Mouse (Mus musculus): ENCODE measurements around the gene Naif1.

Naif1 gene

DNA sequence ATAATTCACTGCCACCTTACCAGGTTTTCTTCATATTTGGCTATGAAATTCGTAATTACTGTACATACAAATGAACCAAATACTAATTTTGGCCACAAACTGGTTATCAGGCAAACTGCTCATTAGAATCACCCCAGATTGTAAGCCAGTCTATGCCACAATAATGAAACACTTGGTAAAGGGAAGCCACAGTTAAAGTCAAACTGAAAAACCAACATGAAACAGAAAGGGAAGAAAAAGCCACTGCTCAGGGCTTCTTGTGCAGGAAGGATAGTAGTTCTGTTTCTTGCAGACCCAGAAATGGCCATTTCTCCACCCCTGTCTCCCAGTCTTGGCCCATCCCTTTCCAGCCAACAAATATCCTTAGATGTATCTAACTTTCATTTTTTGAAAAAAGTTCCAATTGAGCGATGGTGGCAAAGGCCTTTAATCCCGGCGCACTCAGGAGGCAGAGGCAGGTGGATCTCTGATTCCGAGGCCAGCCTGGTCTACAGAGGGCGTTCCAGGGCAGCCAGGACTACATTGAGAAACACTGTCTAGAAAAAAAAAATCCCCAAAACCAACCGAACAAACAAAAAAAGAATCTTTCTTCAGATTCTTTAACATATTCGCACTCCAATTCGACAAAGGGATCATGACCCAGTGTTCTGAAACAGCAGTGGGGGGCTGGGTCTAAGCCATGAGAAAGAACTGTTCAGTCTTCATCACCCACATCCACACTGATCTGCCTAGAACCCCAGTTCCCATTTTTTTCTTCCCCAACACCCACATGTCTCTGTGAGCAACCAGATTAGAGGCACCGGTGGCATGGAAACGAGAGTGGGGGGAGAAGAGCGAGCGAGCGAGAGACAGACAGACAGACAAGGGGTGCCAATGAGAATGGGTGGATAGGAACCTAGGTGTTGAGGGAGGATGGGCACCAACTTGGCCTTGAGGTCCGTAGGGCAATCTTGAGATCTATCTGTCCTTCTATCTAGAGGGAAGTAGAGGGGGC, at the start of gene Naif1:
Gene Naif1 (plus strand): TSS at position 697 of the 994 bp plus-strand sequence.
- DNase-seq (ENCODE audit: low read depth, low spot score), result peak; percentile 61

DNA sequence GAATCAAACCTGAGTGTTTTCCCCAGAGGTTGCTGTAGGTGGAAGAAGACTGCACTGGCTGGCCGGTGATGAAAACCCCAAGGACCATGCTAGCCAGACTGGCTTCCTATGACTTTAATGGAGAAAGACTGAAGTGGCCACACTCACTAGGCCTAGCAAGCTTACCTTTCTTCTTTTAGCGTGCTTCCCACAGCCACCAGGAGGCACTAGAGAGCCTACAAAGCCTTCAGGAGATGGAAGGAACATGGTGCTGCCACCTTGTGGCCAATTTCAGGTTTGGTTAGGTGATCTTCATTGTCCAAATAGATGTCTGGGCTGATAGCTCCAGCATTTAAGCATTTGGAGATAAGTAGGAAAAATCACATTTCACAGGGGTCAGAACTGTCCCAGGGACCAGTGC, 45.6 kb upstream of the Naif1 start:
- peak; percentile 93 for DNase-seq (ENCODE audit: low read depth, low spot score)

DNA sequence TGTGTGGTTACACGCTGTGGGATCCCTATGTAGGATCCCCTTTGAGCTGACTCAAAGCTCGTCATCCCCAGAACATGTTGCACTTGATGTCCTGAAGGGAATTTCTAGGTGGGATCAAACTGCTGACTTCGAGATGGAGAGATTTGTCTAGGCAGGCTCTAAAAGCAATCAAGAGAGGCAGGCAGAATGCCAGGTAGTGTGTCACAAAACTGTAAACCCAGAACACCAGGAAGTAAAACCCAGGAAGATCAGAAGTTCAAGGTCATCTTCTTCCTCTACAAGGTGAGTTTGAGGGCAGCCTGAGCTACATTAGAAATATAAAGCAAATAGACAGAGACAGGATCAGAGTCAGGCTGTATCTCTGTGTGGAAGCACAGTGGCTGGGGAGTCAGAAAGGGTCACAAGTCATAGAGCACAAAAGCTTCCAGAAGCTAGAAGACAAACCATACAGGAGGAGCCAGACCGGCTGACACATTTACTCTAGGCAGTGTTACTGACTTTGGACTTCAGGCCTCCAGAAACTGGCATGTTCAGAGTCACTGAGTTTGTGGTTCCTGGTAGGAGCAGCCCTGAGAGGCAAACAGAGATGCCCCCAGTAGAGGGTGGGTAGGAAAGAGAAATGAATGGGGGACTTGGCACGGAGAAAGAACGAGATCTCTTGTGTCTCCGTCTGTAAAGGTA, 43.0 kb upstream of the Naif1 start:
- DNase-seq (ENCODE audit: low read depth, low spot score), result no peak

DNA sequence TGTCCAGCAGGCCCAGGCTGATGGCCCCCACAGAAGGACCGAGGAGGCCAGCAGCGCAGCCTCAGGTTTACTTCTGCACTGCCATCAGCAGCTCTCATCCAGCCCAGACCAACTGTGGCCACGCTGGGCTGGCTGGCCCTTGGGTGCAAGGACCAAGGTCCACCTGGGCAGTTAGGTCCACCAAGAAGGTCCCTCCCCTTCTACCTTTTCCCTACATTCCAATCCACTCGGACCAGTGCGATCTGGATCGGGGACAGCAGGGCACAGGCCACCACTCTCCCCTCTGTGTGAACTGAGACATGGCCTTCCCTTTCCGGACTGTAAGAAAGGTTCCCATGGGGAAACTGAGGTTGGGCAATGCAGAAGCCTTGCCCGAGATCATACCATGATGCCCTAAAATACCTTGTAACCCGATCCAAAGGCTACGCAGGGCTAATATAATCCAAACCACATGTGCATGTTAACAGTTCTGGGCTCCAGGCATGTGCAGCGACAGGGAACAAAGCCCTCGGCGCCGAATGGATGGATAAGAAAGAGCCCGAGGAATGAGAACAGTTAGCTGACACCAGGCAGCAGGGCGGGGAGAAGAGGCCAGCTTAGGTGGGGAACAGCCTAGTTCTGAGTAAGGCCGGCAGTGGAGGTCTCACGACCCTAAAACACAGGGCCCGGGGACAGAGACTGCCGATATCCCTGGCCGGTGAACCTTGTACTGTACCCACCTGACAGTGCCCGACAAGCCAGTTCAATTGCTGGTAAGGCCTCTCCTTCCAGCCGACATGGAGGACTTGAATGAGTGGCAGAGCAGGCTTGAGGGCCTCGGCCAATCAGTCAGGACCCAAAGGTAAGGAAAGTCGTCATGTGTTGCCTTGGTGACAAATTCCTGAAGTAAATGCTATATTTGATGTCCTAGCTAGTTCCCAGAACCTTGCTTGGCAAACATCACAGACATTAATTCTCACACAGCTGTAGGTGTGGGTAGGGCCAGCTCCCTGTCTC, 41.5 kb upstream of the Naif1 start:
- no peak for DNase-seq (ENCODE audit: low read depth, low spot score)

DNA sequence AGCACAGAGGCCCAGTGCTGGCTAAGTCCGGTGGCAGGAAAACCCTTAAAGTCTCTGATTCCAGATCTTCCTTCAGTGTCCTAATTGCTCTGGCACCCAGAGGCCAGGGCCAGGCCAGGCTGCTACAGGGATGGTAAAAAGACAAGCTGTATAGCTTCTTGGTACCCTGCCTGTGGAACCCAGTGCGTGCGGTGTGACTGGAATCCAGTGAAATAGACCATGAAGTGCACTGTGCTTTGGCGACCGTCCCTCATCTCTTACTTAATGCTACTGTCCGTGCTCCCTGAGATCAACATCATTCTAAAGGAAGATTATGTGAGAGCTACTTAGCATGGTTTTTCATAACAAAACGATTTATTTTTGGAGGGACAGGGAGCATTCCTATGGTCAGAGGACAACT, 38.9 kb upstream of the Naif1 start:
- DNase-seq (ENCODE audit: low read depth, low spot score), result no peak

DNA sequence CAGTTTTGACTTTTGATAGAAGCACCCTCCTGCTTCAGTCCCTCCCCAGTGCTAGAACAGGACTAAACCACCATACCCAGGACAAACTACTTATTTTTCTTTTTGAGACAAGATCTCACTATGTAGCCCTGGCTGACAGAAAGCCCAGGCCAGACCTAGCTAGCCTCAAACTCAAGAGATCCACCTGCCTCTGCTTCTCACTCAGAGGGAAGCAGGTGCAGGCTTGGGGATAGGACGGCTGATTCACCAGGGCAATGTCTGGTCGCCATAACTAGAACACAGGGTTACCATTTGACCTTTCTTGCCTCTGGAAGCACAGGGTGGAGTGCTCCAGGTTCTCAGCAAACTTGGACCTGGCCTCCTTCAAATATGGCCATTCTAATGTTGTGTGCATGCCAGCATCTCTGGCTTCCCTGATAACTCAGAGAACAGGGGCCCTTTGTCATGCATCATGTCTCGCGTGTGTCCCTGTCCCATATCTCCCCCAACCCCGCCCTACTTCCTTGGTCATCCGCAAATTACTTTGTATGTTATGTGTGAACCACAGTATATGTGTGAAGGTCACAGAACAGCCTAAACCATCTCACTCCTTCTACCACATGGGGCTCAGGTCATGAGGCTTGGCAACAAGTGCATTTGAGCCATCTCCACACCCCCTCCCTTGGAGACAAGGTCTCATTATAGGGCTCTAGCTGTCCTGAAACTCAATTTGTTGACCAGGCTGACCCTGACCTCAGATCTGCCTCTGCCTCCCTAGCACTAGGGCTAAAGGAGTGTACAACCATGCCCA, 37.3 kb upstream of the Naif1 start:
- no peak for DNase-seq (ENCODE audit: low read depth, low spot score)

DNA sequence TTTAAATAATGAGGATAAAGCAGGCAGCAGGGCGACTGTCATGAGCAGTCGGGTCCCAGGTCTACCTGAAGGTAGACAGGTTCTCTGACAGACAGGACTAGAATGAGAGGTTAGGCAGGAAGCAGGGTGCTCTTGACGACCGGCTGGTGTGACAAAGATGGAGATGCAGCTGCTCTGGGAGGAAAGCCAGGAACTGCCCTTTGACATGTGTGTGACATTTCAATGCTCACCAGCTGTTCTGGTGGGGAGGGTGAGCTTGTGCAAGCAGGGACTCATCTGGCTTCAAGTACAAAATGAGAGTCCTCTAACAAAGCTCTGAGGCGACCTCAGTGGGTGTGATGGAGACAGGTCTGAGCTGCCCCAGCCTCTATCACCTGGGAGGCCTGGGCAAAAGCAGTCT, 36.3 kb upstream of the Naif1 start:
- DNase-seq (ENCODE audit: low read depth, low spot score), result no peak

DNA sequence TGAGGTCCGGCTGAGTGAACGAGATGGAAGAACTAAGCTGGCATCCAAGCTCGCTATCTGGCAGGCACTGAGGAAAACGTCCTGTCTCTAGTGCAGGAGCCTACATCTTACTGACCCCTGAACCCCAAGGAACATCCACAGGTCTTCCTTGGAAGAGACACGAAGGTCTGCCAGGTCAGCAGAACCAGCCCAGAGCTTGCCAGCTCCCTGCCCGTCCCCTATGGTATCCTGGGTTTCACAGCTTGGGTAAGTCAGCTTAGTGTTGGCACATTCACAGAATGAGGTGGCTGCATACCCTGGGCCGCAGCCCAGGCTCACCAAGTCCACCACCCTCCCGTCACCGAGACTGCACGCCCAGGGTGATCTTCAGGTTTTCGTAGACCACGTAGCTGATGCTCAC, 34.5 kb upstream of the Naif1 start:
- no peak for DNase-seq (ENCODE audit: low read depth, low spot score)

DNA sequence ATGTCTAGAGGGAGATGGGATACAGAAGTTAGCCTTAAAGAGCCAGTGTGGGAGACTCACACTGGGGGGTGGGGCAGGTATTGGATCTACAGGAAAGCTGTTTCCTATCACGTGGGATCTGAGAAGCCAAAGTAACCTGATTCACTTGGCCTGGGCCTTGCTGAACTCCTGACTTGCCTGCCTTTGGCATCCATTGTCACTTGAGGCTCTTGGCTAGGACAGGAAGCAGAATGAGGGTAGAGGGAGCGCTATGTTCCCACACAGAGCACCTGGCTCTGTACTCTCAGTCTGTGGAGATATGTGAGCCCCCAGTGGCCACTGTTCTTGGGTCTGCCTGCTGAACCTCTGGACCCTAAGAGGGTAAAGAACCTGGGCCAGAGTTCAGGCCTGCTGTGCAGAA, 33.7 kb upstream of the Naif1 start:
- DNase-seq (ENCODE audit: low read depth, low spot score), result no peak

DNA sequence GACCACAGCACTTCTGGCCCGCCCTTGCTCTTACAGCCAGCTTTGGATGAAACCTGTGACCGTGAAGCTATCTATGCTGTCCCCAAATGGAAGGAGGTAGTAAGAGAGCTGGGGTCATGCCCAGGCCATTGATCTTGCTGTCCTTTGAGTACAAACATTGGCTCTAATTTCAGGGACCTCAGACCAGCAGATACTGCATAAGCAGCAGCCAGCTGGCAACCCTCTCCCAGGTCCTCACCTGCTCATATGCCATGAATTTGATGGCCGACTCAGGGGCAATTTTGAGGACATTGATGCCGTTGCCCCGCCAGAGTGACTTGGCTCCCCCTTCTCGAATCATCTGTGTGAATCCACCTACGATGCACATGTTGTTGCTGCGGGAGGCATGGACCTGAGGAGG, 32.8 kb upstream of the Naif1 start:
- DNase-seq (ENCODE audit: low read depth, low spot score), result no peak

DNA sequence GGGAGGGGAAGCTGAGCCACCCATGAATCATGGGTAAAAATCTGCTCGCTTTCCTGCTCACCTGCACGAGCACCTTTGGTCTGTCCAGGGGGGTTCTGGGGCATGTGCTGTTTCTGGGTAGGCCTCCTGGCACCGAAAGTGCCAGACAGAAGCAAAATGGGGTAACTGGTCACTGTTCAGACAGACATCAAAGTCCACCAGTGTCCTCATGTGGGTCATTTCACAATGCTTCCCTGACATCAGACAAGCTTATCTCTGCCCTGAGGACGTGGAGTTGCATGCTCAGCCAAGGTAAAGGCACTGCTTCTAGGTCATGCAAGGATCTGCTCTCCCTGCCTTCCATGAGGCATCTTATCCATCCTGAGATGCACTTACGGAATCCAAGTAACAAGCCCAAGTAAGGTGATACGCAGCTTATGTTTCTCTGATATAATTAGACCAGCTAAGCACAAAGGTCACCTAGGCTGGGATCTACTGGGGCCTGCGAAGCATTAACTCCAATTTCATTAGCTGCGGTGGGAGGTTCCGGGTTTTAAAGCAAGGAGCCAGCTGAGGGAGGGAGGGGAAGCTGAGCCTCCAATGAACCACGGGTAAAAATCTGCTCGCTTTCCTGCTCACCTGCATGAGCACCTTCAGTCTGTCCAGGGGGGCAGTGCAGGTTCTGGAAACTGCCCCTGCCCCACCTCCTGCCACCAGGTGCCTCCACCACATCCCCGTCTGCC, 31.7 kb upstream of the Naif1 start:
- no peak for DNase-seq (ENCODE audit: low read depth, low spot score)

DNA sequence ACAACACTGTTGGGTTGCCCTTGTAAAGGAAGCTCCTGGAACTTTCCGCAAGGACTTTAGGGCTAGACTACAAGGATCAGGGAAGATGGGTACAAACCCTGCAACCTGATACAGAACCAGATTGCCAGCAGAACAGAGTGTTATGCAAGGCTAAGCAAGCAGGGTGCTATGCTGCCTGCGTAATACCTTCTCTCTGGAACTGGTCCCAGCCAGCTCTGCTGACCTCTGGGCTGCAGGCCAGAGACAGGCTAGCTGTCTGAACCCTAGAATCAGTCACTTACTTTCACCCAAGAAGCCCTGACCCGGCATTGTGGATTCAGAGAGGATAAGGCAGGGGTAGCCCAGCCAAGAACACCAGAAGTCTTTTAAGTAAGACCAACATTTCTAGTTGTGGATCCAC, 30.9 kb upstream of the Naif1 start:
- DNase-seq (ENCODE audit: low read depth, low spot score), result no peak

DNA sequence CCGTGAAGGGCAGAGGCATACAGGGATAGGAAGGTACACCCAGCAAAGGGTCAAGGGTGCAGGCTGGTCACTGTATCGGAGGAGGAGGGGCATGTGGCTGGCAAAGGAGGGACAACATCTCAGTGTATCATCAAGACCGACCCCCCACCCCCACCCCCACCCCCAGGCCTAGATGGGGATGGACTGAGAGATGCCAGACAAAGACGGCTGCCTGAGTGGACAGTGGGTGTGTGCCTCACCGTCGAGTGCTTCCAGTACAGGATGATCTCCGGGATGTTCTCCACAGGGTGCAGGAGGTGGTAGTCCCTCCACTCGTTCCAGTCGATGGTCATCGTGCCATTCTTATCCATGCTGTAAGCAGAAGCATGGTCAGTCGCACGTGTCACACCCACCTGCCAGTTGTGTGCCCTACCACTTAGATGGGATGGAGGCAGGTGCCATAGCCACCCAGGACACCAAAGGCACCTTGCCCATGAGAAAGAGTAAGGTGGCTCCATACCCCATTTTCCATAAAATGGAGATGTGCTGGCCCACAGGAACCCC, 30.1 kb upstream of the Naif1 start:
- DNase-seq (ENCODE audit: low read depth, low spot score), result no peak

DNA sequence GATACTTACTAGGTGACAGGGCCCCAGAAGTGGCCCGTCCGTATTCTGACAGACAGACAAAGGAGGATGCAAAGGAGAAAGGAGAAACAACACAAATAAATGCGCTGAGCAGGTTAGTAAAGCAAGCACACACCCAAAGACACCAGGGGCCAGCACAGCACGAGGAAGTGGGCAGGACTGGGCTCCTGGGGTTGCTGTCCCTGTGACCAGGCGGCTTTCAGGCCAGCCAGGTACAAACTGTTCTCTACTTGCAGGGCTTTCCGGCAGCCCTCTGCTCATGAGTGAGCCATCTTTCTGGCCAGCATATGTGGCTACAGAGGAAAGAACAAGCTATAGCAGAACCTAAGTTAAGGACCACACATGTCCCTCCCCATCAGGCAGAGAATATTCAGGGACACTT, 29.6 kb upstream of the Naif1 start:
- no peak for DNase-seq (ENCODE audit: low read depth, low spot score)

DNA sequence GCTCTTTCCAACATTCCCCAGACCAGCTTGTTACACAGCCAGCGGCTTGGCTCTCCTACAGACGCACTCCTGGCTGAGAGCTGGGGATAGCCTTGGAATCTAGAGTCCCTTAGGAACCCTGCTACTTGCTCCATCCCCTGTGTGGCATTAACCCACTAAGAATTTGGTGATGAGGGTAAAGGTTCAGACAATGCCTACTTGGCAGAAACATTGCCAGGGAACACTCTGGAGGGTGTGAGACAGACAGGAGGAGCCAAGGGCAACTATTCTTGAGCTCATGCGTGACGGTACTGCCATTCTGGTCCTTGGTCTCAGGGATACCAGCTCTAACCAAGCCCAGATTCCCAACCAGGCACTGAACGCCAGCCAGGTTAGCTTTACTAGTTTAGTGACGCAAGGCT, 28.4 kb upstream of the Naif1 start:
- no peak for DNase-seq (ENCODE audit: low read depth, low spot score)

DNA sequence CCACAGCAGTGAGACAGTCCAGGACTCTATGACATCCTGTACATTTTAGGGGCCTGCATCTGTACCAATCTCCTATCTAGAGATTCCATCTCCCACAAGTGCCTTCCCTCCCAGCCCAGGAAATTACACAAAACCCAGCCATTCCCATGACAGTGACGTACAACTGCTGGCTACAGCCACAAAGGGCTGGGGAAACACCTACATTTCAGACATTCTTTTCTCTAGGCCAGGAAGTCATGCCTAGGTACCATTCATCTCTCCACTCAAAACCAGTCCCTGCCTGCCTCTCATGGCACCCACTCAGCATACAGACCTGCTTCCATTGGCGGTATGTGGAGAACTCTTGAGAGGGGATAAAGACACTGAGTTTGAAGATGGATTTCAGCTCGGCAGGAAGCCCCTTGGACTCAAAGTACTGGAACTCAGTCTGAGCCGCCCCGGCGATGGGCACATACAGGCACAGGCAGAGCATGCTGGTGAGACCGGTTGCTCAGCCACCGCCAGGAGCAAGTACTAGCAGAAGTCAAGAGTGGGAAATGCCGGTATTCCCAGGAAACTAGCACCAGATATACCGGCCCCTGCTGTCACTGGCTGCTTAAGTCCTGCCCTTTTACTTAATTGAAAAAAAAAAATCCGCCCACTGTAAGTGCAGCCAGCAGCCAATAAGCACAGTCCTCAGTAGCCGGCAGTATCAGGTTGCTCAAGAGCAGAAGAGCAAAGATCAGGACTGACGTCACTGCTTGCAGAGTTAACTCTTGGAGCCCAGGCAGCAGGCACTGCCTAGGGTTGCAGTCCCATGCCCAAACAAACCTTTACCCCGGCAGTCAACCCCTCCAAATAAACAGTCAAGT, 26.6 kb upstream of the Naif1 start:
- DNase-seq (ENCODE audit: low read depth, low spot score), result no peak

DNA sequence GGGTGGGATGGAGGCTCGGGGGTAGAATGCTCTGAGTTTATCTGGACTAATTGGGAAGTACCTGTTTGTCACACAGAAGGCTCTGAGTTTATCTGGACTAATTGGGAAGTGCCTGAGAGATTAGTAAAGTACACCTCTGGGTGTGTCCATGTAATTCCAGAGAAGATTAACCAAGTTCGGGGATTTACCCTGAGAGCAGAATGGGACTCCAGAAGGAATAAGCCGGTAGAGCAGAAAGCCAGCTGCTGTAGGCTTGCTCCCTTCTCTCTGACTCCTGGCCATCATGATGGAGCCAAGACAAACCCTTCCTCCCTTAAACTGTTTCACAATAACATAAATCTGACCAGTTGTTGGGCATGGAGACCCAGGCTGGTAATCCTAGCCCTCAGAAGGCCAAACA, 25.5 kb upstream of the Naif1 start:
- no peak for DNase-seq (ENCODE audit: low read depth, low spot score)

DNA sequence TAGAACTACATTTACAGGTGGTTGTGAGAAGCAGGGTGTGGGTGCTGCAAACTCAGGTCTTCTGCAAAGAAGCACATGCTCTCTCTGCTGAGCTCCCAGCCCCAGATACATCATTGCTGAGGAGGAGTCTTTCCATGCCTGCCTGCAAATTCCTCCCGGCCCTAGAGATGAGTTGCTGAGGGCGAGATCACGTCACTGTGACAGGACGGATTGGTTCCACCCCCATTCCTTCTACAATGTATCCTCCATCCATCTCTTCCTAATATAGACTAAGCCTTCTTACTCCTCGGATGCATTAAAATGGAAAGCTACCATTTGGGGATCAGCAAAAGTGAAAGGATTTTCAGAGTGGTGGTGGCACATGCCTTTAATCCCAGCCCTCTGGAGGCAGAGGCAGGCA, 24.7 kb upstream of the Naif1 start:
- peak; percentile 62 for DNase-seq (ENCODE audit: low read depth, low spot score)

DNA sequence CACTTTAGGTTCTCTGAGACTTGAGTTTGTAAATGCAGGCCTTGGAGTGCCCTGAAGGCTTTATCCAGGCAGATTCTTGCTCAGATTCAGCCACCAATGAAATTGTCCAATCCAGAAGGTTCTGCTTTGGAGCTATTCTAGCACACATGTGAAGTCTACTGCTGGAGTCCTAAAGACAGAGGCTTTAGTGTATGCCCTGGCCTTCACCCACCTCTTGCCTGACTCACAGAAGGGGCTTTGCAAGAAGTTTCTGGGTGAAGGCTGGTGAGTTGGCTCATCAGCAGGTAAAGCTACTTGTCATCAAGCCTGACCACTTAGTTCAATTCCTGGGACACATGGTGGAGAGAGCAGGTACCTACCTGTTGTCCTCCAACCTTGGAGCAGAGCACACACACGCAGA, 24.1 kb upstream of the Naif1 start:
- no peak for DNase-seq (ENCODE audit: low read depth, low spot score)

Data from telencephalon, adult 2 months (tissue).